Mouse (Mus musculus): ENCODE results near the gene Coro1b. TPM values are rescaled to one million over a fixed set of nuclear protein-coding genes. Genes with fewer than 3 reads are reported as not detected.

Coro1b gene
- total RNA-seq, 1 experiment = 73.8 TPM

GRCm38 (mm10) chr19:4142416-4143173, 5.8 kb upstream of the Coro1b start:
- no peak for DNase-seq (ENCODE audit: low read depth, low spot score)
- no peak overlapping the region for H3K9ac ChIP-seq (ENCODE audit: insufficient read depth, low read depth, low read length, poor library complexity, severe bottlenecking)
- no peak for TF ChIP-seq ZC3H11A (IDR thresholded peaks at IDR 0.05; ENCODE audit: borderline replicate concordance, low read depth, low read length)
- TF ChIP-seq MAFK (IDR thresholded peaks at IDR 0.05; ENCODE audit: insufficient read depth, low read depth, low read length) = no peak
- no peak for TF ChIP-seq ZNF384 (IDR thresholded peaks at IDR 0.05; ENCODE audit: low read depth, low read length)
- no peak for TF ChIP-seq CHD2 (IDR thresholded peaks at IDR 0.05; ENCODE audit: low read depth, low read length)
- TF ChIP-seq HCFC1 (IDR thresholded peaks at IDR 0.05; ENCODE audit: borderline replicate concordance, insufficient read depth, low read length) = no peak
- no peaks in the 10 kb centered on the region for H3K9me3 ChIP-seq (ENCODE audit: control insufficient read depth, insufficient read depth, low read depth, low read length)
- in situ Hi-C loops (cut with MboI; ENCODE audit: low sequenced_read_pairs in 2 of 2, unreplicated experiment in 2 of 2) = no loop called here
- no peak overlapping the region for H3K27ac ChIP-seq (ENCODE audit: insufficient read depth, low read depth, low read length, poor library complexity, severe bottlenecking)
- H3K4me3 ChIP-seq (ENCODE audit: insufficient read depth in 1 of 2, low read depth in 1 of 2, low read length in 2 of 2, poor library complexity in 1 of 2, severe bottlenecking in 1 of 2) = no peak overlapping the region
- H3K4me1 ChIP-seq (ENCODE audit: control insufficient read depth in 2 of 2, insufficient read depth in 2 of 2, low read length in 2 of 2, poor library complexity in 1 of 2) = peaks cover 3 to 4% of the 10 kb centered on the region in 2 experiments; a peak in 2 of 4 replicates
- no peaks in the 10 kb centered on the region for H3K36me3 ChIP-seq (ENCODE audit: control insufficient read depth, insufficient read depth, low read length, poor library complexity, severe bottlenecking)

GRCm38 (mm10) chr19:4143759-4144268, 4.6 kb upstream of the Coro1b start, which contains the start of gene Cabp4:
Gene Cabp4 (minus strand): TSS chr19:4144033.
- Histone ChIP-seq H3K36me3 (ENCODE audit: control insufficient read depth, insufficient read depth, low read length, poor library complexity, severe bottlenecking) (no peaks in the 10 kb centered on the region), H3K4me1 (ENCODE audit: control insufficient read depth in 2 of 2, insufficient read depth in 2 of 2, low read length in 2 of 2, poor library complexity in 1 of 2) (peaks cover 3 to 10% of the 10 kb centered on the region in 2 experiments; a peak in 2 of 4 replicates), H3K4me3 (ENCODE audit: insufficient read depth in 1 of 2, low read depth in 1 of 2, low read length in 2 of 2, poor library complexity in 1 of 2, severe bottlenecking in 1 of 2) (no peak within 1 kb of the TSS), H3K9ac (ENCODE audit: insufficient read depth, low read depth, low read length, poor library complexity, severe bottlenecking) (no peak within 1 kb of the TSS), H3K27ac (ENCODE audit: insufficient read depth, low read depth, low read length, poor library complexity, severe bottlenecking) (no peak within 1 kb of the TSS), H3K9me3 (ENCODE audit: control insufficient read depth, insufficient read depth, low read depth, low read length) (no peaks in the 10 kb centered on the region)
- no peak for DNase-seq (ENCODE audit: low read depth, low spot score)
- in situ Hi-C loops (cut with MboI; ENCODE audit: low sequenced_read_pairs in 2 of 2, unreplicated experiment in 2 of 2) = no loop called here
- TF ChIP-seq HCFC1 (IDR thresholded peaks at IDR 0.05; ENCODE audit: borderline replicate concordance, insufficient read depth, low read length) = no peak
- no peak for TF ChIP-seq ZNF384 (IDR thresholded peaks at IDR 0.05; ENCODE audit: low read depth, low read length)
- TF ChIP-seq ZC3H11A (IDR thresholded peaks at IDR 0.05; ENCODE audit: borderline replicate concordance, low read depth, low read length) = no peak
- no peak for TF ChIP-seq MAFK (IDR thresholded peaks at IDR 0.05; ENCODE audit: insufficient read depth, low read depth, low read length)
- TF ChIP-seq CHD2 (IDR thresholded peaks at IDR 0.05; ENCODE audit: low read depth, low read length) = no peak

- Histone ChIP-seq H3K4me1 (ENCODE audit: control insufficient read depth in 2 of 2, insufficient read depth in 2 of 2, low read length in 2 of 2, poor library complexity in 1 of 2) (peaks cover 3 to 18% of the 10 kb centered on the region in 2 experiments; a peak in 2 of 4 replicates), H3K4me3 (ENCODE audit: insufficient read depth in 1 of 2, low read depth in 1 of 2, low read length in 2 of 2, poor library complexity in 1 of 2, severe bottlenecking in 1 of 2) (no peak overlapping the region), H3K27ac (ENCODE audit: insufficient read depth, low read depth, low read length, poor library complexity, severe bottlenecking) (no peak overlapping the region), H3K36me3 (ENCODE audit: control insufficient read depth, insufficient read depth, low read length, poor library complexity, severe bottlenecking) (peaks cover 1% of the 10 kb centered on the region; the same call in 1 of the 2 replicates), H3K9ac (ENCODE audit: insufficient read depth, low read depth, low read length, poor library complexity, severe bottlenecking) (no peak overlapping the region), H3K9me3 (ENCODE audit: control insufficient read depth, insufficient read depth, low read depth, low read length) (no peaks in the 10 kb centered on the region)
- DNase-seq (ENCODE audit: low read depth, low spot score) = no peak
- no peak for TF ChIP-seq ZC3H11A (IDR thresholded peaks at IDR 0.05; ENCODE audit: borderline replicate concordance, low read depth, low read length)
- TF ChIP-seq MAFK (IDR thresholded peaks at IDR 0.05; ENCODE audit: insufficient read depth, low read depth, low read length) = no peak
- TF ChIP-seq ZNF384 (IDR thresholded peaks at IDR 0.05; ENCODE audit: low read depth, low read length) = no peak
- TF ChIP-seq HCFC1 (IDR thresholded peaks at IDR 0.05; ENCODE audit: borderline replicate concordance, insufficient read depth, low read length) = no peak
- no peak for TF ChIP-seq CHD2 (IDR thresholded peaks at IDR 0.05; ENCODE audit: low read depth, low read length)
- in situ Hi-C loops (cut with MboI; ENCODE audit: low sequenced_read_pairs in 2 of 2, unreplicated experiment in 2 of 2) = no loop called here
These were observed 3.6 kb upstream of the Coro1b start for GRCm38 (mm10) chr19:4144550-4145498.

- in situ Hi-C loops (cut with MboI; ENCODE audit: low sequenced_read_pairs in 2 of 2, unreplicated experiment in 2 of 2) = no loop called here
- TF ChIP-seq ZC3H11A (IDR thresholded peaks at IDR 0.05; ENCODE audit: borderline replicate concordance, low read depth, low read length) (no peak), MAFK (IDR thresholded peaks at IDR 0.05; ENCODE audit: insufficient read depth, low read depth, low read length) (no peak), HCFC1 (IDR thresholded peaks at IDR 0.05; ENCODE audit: borderline replicate concordance, insufficient read depth, low read length) (no peak)
- no peaks in the 10 kb centered on the region for H3K9me3 ChIP-seq (ENCODE audit: control insufficient read depth, insufficient read depth, low read depth, low read length)
These were observed 2.5 kb upstream of the Coro1b start for GRCm38 (mm10) chr19:4145936-4146335.

More at GRCm38 (mm10) chr19:4145936-4146335, 2.5 kb upstream of the Coro1b start:
- Histone ChIP-seq H3K4me1 (ENCODE audit: control insufficient read depth in 2 of 2, insufficient read depth in 2 of 2, low read length in 2 of 2, poor library complexity in 1 of 2) (peaks cover 3 to 25% of the 10 kb centered on the region in 2 experiments; a peak in 3 of 4 replicates), H3K4me3 (ENCODE audit: insufficient read depth in 1 of 2, low read depth in 1 of 2, low read length in 2 of 2, poor library complexity in 1 of 2, severe bottlenecking in 1 of 2) (no peak overlapping the region), H3K36me3 (ENCODE audit: control insufficient read depth, insufficient read depth, low read length, poor library complexity, severe bottlenecking) (peaks cover 11% of the 10 kb centered on the region; the same call in 1 of the 2 replicates), H3K9ac (ENCODE audit: insufficient read depth, low read depth, low read length, poor library complexity, severe bottlenecking) (no peak overlapping the region), H3K27ac (ENCODE audit: insufficient read depth, low read depth, low read length, poor library complexity, severe bottlenecking) (no peak overlapping the region)
- DNase-seq (ENCODE audit: low read depth, low spot score) = no peak
